Mouse (Mus musculus) spleen, adult 2 months (tissue): Measurements from ENCODE around the gene Fkbp11.

Experiments used
- CTCF ChIP-seq: fragments of 200-500 bp; IDR thresholded peaks from 2 replicates; pipeline ENCODE4 v1.5.1; 2011; ENCODE audit warnings: mild to moderate bottlenecking, inconsistent platforms; ENCODE audit not compliant: insufficient read depth, insufficient read length, insufficient replicate concordance; ENCODE audit errors: extremely low read depth
- POLR2A ChIP-seq: fragments of 200-500 bp; IDR thresholded peaks from 2 replicates; pipeline ENCODE4 v1.6.1; 2011; ENCODE audit warnings: low read depth, low read length, inconsistent platforms

- TF ChIP-seq POLR2A (no peak), CTCF (no peak)
These were observed 43.9 kb upstream of the Fkbp11 start for GRCm38 (mm10) chr15:98771813-98772425.
